ENCODE assay signal across 12 mouse cellular contexts in genomic region chr15:91152592-91152991, GRCm38 (mm10). TPM values are rescaled to one million over a fixed set of nuclear protein-coding genes. Genes with fewer than 3 reads are reported as not detected.
DNase-seq lines count a peak whose midpoint lies in the region.
"Had no signal": no experiment of that assay in that cellular context is flagged by ENCODE, and none has a peak within 500 bp of the region (broad histone marks: within the 10 kb centered on the region; RNA-seq: fewer than 3 reads in every experiment).

No protein-coding gene starts in this region.

- peak; percentile 27 for DNase-seq in heart, postnatal 4 days
- no peak for DNase-seq in heart, postnatal 14 days
- DNase-seq in lung, postnatal 14 days, result peak; percentile 12
- DNase-seq in lung, adult 18-20 months, result no peak
- peak; percentile 22 for DNase-seq in adrenal gland, postnatal 25 days
- peak; percentile 40 for DNase-seq in right cerebral cortex, postnatal 14 days
- DNase-seq in thymus, postnatal 4 days, result no peak
- DNase-seq: cerebellum, adult 11-12 months; heart, adult 11 months; heart, postnatal 36 days; kidney, adult 18-20 months; thymus, postnatal 14 days had no signal

- intact Hi-C loops in heart, postnatal 14 days (cut with DNase I), result no loop called here

RNA-seq across cellular contexts. Expression of gene Abcd2, which starts 39.0 kb away (rescaled TPM):
- 1 to 10 TPM; 1.2 to 1.4 TPM for total RNA-seq in heart, postnatal 4 days (2021)
- total RNA-seq in heart, postnatal 14 days (2021), result 1 to 10 TPM; 5.5 to 6.1 TPM
- 8.7 and 10.5 TPM in 2 replicates for total RNA-seq in adrenal gland, postnatal 25 days (2021)

RNA-seq across cellular contexts. Expression of gene CN725425, which starts 46.7 kb away (rescaled TPM):
- total RNA-seq in heart, postnatal 4 days (2021), result not detected
- total RNA-seq in heart, postnatal 14 days (2021), result under 1 TPM; 0.20 to 0.29 TPM
- not detected in 2 replicates for total RNA-seq in adrenal gland, postnatal 25 days (2021)

Comparison
In these comparisons a context has a peak if more than half of its experiments do, and no peak if none do; other contexts are left out.
1. DNase-seq: peak in heart, postnatal 4 days (single experiment), lung, postnatal 14 days (single experiment), adrenal gland, postnatal 25 days (single experiment) and right cerebral cortex, postnatal 14 days (single experiment); none in heart, postnatal 14 days (0 of 2), lung, adult 18-20 months (0 of 2) and thymus, postnatal 4 days (single experiment).